Mouse (Mus musculus) cerebellum, adult 18-20 months (tissue): Measurements from ENCODE around the gene Ptprg.
A peak's percentile ranks its signal among the peaks of the same experiment; 100 is the strongest.
"Not testable (repeated sequence)": the region's sequence is repeated elsewhere in the genome, so short reads cannot be mapped to it uniquely, and the experiment has no call there.

ENCODE experiments used
- DNase-seq, 2 experiments: peaks; one replicate each; pipeline ENCODE4 v3.0.0; 2021

Ptprg gene

GRCm38 (mm10) chr14:11892621-11893020 is 339.3 kb downstream of the Ptprg start:
- no peak for DNase-seq

- no peak for DNase-seq
Observed at GRCm38 (mm10) chr14:11895486-11895885, 342.2 kb downstream of the Ptprg start.

- DNase-seq, result no peak
Observed at GRCm38 (mm10) chr14:11902794-11903193, 349.5 kb downstream of the Ptprg start.

- DNase-seq, result no peak
Observed at GRCm38 (mm10) chr14:11906130-11906675, 352.9 kb downstream of the Ptprg start.

- no peak for DNase-seq
Observed at GRCm38 (mm10) chr14:11912253-11912652, 358.9 kb downstream of the Ptprg start.

- no peak for DNase-seq
Observed at GRCm38 (mm10) chr14:11917225-11917624, 363.9 kb downstream of the Ptprg start.

GRCm38 (mm10) chr14:11928545-11928944 is 375.2 kb downstream of the Ptprg start:
- DNase-seq, result no peak

GRCm38 (mm10) chr14:11932517-11932916 is 379.2 kb downstream of the Ptprg start:
- DNase-seq, result no peak

- DNase-seq, result no peak
Observed at GRCm38 (mm10) chr14:11934556-11934955, 381.2 kb downstream of the Ptprg start.

GRCm38 (mm10) chr14:11935281-11935680 is 381.9 kb downstream of the Ptprg start:
- no peak for DNase-seq

GRCm38 (mm10) chr14:11935698-11936097 is 382.4 kb downstream of the Ptprg start:
- DNase-seq, result no peak

- DNase-seq, result no peak
Observed at GRCm38 (mm10) chr14:11938912-11939311, 385.6 kb downstream of the Ptprg start.

- peak in 1 of 2 experiments; percentile 3 for DNase-seq
Observed at GRCm38 (mm10) chr14:11941989-11942514, 388.7 kb downstream of the Ptprg start.

- DNase-seq, result no peak
Observed at GRCm38 (mm10) chr14:11950379-11950778, 397.0 kb downstream of the Ptprg start.

- no peak for DNase-seq
Observed at GRCm38 (mm10) chr14:11955020-11955882, 401.9 kb downstream of the Ptprg start.

GRCm38 (mm10) chr14:11960269-11961121 is 407.2 kb downstream of the Ptprg start:
- no peak for DNase-seq

GRCm38 (mm10) chr14:11962101-11962500 is 408.8 kb downstream of the Ptprg start:
- DNase-seq, result no peak

GRCm38 (mm10) chr14:11962561-11962960 is 409.2 kb downstream of the Ptprg start:
- no peak for DNase-seq

GRCm38 (mm10) chr14:11963791-11964190 is 410.5 kb downstream of the Ptprg start:
- no peak for DNase-seq

GRCm38 (mm10) chr14:11964326-11964725 is 411.0 kb downstream of the Ptprg start:
- DNase-seq, result not testable (repeated sequence)

GRCm38 (mm10) chr14:11965878-11966277 is 412.5 kb downstream of the Ptprg start:
- no peak for DNase-seq

GRCm38 (mm10) chr14:11981764-11982163 is 428.4 kb downstream of the Ptprg start:
- no peak for DNase-seq

- no peak for DNase-seq
Observed at GRCm38 (mm10) chr14:11983031-11983430, 429.7 kb downstream of the Ptprg start.
